Mouse (Mus musculus) neural tube, embryonic 15.5 days (tissue): ENCODE results near the gene Abi3. TPM values are rescaled to one million over a fixed set of nuclear protein-coding genes. Genes with fewer than 3 reads are reported as not detected.

Experiments
- ATAC-seq: fragments of 200-750 bp; cut with Nextera tagmentation; 2 replicates; pipeline ENCODE4 v1.8.0; 2017; ENCODE audit warnings: mild to moderate bottlenecking, moderate TSS enrichment, moderate library complexity; ENCODE audit not compliant: low FRiP score
- H3K27ac ChIP-seq: fragments of 300-500 bp; sonication (generic); replicated peaks from 2 replicates; pipeline ENCODE4 v1.5.1; 2015; ENCODE audit warnings: mild to moderate bottlenecking, inconsistent platforms
- H3K27me3 ChIP-seq: fragments of 300-500 bp; sonication (generic); replicated peaks from 2 replicates; pipeline ENCODE4 v1.6.1; 2015; ENCODE audit warnings: inconsistent platforms
- H3K36me3 ChIP-seq: fragments of 300-500 bp; sonication (generic); 2 replicates; pipeline ENCODE4 v1.6.1; 2015; ENCODE audit warnings: inconsistent platforms
- H3K4me1 ChIP-seq: fragments of 300-500 bp; sonication (generic); 2 replicates; pipeline ENCODE4 v1.6.1; 2015; ENCODE audit warnings: inconsistent platforms
- H3K4me2 ChIP-seq: fragments of 300-500 bp; sonication (generic); 2 replicates; pipeline ENCODE4 v1.6.1; 2015; ENCODE audit warnings: inconsistent platforms, mild to moderate bottlenecking, moderate library complexity
- H3K4me3 ChIP-seq: fragments of 300-500 bp; sonication (generic); replicated peaks from 2 replicates; pipeline ENCODE4 v1.5.1; 2015; ENCODE audit warnings: mild to moderate bottlenecking, inconsistent platforms
- H3K9ac ChIP-seq: fragments of 300-500 bp; sonication (generic); replicated peaks from 2 replicates; pipeline ENCODE4 v1.6.1; 2015; ENCODE audit warnings: mild to moderate bottlenecking, inconsistent platforms
- H3K9me3 ChIP-seq: fragments of 300-500 bp; sonication (generic); replicated peaks from 2 replicates; pipeline ENCODE4 v1.6.1; 2016; ENCODE audit warnings: inconsistent platforms
- WGBS: fragments of 180-500 bp; shearing (Covaris S2); methylation state at CpG from one replicate; pipeline ENCODE4 v1.1.7; 2015; ENCODE audit warnings: mixed read lengths; 5-methylcytosine and 5-hydroxymethylcytosine counted together
- polyA plus RNA-seq: library from polyadenylated mRNA; unstranded; fragments of >200 nt; fragmentation: Nextera tagmentation; extraction: Ambion mirVana; gene quantifications from 2 replicates; pipeline ENCODE4 v1.2.1, GENCODE M21; 2015

The Abi3 gene
- polyA plus RNA-seq, 1 experiment from 2014 or later = 1.6 TPM

DNA sequence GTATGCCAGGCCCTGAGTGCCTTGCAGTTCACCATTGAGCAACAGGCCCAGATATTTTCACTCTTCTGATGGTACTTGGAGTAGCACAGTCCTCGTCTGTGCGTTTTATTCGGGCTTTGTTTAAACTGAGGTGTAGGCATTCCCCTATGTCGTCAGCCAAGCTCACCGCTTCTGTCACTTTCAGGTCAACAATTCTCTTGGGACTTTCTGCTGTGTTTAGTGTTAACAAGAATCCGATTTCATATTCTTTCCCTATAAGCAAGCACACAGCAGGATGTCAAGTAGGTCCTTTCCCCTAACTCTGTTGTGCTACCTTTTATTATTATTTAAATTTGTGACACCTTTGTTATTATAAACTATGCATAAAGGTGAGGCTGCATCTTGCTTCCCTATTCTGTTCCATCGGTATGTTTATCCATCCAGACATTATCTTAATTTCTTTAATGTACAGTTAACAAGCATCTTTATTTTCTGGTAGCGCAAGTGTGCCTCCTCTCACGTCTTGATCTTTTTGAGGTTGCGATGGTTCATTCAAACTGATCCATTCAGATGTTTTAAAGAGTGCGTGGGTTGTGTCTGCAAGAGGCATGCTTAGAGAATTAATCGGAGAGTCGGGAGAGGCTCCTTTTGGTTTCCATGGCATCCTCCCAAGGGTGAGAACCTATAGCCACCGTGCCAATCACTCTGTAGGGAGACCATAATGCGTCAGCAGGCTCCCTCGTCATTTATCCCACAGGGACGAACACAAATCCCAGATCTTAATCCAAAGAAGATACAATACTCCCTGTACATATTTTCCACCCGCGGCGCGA is 15.6 kb upstream of the Abi3 start:
- 12% methylated on average over 21 of the region's 21 CpGs for WGBS

DNA sequence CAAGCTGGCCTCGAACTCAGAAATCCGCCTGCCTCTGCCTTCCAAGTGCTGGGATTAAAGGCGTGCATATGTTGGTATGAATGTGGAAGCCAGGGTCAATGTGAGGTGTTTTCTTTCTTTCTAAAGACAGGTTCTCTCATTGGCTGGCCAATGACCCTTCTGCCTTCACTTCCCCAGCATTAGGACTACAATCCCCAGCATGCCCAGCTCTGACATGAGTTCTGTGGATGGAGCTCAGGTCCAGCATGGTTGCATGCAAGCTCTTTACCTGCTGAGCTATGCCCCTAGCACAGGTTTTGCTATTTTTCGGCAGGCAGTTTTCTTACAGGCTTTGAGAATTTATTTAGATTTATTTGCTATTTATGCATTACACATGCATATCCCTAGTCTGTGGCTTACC is 15.0 kb upstream of the Abi3 start:
- ATAC-seq = no peak
- Histone ChIP-seq H3K36me3 (no peaks in the 10 kb centered on the region), H3K27me3 (peaks cover 6% of the 10 kb centered on the region; the same call in 1 of the 2 replicates), H3K9ac (no peak overlapping the region), H3K4me3 (peak overlapping the region; percentile 81; the same call in 1 of the 2 replicates), H3K4me1 (peaks cover 17% of the 10 kb centered on the region), H3K9me3 (no peaks in the 10 kb centered on the region), H3K27ac (peak overlapping the region; percentile 94), H3K4me2 (peak overlapping the region; percentile 65)
- WGBS = 84% methylated on average over 4 of the region's 4 CpGs

More for the DNA sequence above, 15.6 kb upstream of the Abi3 start:
- H3K36me3 ChIP-seq = no peaks in the 10 kb centered on the region
- H3K9me3 ChIP-seq = no peaks in the 10 kb centered on the region
- H3K4me3 ChIP-seq = peak overlapping the region; percentile 81
- no peak; the same call in 1 of the 2 replicates for ATAC-seq
- H3K4me2 ChIP-seq = peak overlapping the region; percentile 65
- H3K9ac ChIP-seq = peak overlapping the region; percentile 57
- peaks cover 17% of the 10 kb centered on the region for H3K4me1 ChIP-seq
- peak overlapping the region; percentile 94 for H3K27ac ChIP-seq
- no peaks in the 10 kb centered on the region for H3K27me3 ChIP-seq

DNA sequence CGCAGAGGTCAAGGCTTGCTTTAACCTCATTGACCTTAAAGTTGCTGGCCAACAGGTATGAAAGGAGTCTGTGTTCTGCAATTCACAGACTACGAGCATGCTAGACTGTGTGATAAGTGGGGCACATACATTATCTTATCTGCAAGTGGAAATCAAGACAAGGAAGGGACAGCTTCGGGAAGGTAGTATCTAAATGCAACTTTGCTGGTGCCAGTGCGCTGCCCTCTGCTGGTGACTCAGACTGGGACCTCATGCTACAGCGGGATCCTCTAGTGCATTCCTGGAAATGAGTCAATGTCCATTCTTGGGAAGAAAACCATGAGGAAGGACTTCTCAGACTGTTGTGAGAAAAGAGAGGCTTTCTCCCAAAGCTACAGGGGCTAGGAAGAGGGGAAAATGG is 11.4 kb upstream of the Abi3 start:
- Histone ChIP-seq H3K4me1 (peaks cover 9% of the 10 kb centered on the region), H3K27me3 (peaks cover 11% of the 10 kb centered on the region; the same call in 1 of the 2 replicates), H3K27ac (no peak overlapping the region), H3K4me3 (no peak overlapping the region), H3K4me2 (no peak overlapping the region), H3K9me3 (no peaks in the 10 kb centered on the region), H3K9ac (no peak overlapping the region), H3K36me3 (no peaks in the 10 kb centered on the region)
- 61% methylated on average over 5 of the region's 5 CpGs for WGBS
- ATAC-seq = no peak

DNA sequence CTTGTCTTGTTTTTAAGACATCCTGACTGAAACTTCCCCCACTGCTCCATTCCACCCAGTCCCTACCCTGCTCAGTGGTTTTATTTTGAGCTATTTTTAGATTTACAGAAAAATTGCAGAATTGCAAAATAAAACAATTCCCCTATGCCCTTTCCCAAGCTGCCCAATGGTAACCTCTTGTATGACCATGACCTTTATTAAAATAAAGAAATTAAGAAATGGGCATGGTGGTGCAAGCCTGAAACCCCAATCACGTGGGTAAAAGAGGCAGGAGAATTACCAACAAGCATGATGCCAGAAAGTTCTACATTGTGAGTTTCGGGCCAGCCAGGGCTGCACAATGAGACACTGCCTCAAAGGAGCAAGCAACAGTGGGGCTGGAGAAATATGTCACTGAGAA is 8.6 kb upstream of the Abi3 start:
- H3K4me3 ChIP-seq = no peak overlapping the region
- peaks cover 11% of the 10 kb centered on the region; the same call in 1 of the 2 replicates for H3K27me3 ChIP-seq
- H3K9ac ChIP-seq = no peak overlapping the region
- H3K4me1 ChIP-seq = no peaks in the 10 kb centered on the region
- no peak for ATAC-seq
- 77% methylated on average over 2 of the region's 2 CpGs for WGBS
- H3K36me3 ChIP-seq = no peaks in the 10 kb centered on the region
- H3K9me3 ChIP-seq = no peaks in the 10 kb centered on the region
- H3K4me2 ChIP-seq = no peak overlapping the region
- no peak overlapping the region for H3K27ac ChIP-seq

DNA sequence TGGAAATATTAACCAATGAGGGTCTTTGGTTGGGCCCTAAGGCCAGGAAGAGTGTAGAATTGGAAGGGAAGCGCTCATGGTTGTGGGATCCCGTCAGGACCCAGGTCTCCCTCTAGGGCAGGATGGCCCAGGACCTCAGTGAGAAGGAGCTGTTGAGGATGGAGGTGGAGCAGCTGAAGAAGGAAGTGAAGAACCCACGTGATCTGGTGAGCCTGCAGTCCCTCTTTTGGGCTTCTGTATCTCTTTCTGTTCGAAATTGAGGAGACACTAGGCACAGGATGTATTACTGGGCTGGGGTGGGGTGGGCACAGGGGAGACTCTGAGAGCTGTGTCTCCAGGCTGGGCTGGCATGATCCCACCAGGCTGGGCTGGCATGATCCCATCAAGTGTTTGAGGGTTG is 2.7 kb upstream of the Abi3 start:
- no peaks in the 10 kb centered on the region for H3K36me3 ChIP-seq
- H3K4me3 ChIP-seq = no peak overlapping the region
- H3K4me2 ChIP-seq = no peak overlapping the region
- ATAC-seq = no peak
- no peaks in the 10 kb centered on the region; the same call in 1 of the 2 replicates for H3K4me1 ChIP-seq
- H3K9me3 ChIP-seq = no peaks in the 10 kb centered on the region
- peaks cover 14% of the 10 kb centered on the region for H3K27me3 ChIP-seq
- no peak overlapping the region for H3K9ac ChIP-seq
- 61% methylated on average over 4 of the region's 4 CpGs for WGBS
- no peak overlapping the region for H3K27ac ChIP-seq

DNA sequence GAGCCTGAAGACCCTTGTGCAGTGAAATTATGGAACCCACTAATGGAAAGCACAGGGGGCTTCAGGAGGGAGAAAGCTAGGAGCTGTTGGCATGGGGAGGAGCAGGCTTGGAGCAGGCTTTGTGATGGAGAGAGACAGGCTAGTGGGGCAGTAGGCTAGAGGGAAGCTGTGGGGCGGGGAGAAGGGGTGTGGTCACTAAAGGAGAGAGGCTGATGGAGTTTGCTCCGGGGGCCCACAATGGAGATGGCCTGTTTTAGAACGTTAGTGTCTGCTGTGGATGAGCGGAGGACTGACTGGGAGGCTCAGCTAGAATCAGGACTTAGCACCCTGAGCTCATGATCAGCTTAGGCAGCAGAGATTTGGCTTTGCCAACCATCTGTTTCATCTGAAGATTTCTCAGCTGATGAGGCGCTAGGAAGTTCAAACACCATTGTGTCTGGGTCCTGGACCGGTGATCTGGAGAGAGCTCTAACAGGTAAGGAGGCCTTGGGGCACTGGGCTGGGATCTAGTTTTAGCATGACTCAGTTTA is 1.2 kb upstream of the Abi3 start:
- ATAC-seq = no peak
- Histone ChIP-seq H3K4me1 (no peaks in the 10 kb centered on the region; the same call in 1 of the 2 replicates), H3K9ac (no peak overlapping the region), H3K27me3 (peaks cover 19% of the 10 kb centered on the region), H3K9me3 (no peaks in the 10 kb centered on the region), H3K4me2 (no peak overlapping the region), H3K4me3 (no peak overlapping the region), H3K27ac (no peak overlapping the region), H3K36me3 (no peaks in the 10 kb centered on the region)
- 59% methylated on average over 6 of the region's 6 CpGs for WGBS

DNA sequence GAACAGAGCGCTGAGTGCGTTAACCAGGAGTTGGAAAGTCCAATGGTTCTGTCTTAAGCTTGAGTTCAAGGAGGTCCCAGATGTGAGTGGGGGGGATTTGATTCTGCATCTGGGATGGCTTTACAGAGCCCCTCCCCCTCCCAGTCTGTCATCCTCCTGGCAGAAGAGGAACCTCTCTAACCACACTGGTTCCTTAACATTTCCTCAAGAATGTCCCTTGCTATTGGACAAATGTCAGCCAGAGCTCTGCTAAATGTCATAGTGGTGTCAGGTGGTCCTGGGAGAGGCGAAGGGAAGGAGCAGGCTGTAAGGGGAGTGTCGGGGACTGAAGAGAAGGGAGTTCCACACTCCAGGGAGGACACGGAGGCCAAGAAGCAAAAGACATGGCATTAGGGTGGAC is 677 bp upstream of the Abi3 start:
- H3K27me3 ChIP-seq = peaks cover 19% of the 10 kb centered on the region

DNA sequence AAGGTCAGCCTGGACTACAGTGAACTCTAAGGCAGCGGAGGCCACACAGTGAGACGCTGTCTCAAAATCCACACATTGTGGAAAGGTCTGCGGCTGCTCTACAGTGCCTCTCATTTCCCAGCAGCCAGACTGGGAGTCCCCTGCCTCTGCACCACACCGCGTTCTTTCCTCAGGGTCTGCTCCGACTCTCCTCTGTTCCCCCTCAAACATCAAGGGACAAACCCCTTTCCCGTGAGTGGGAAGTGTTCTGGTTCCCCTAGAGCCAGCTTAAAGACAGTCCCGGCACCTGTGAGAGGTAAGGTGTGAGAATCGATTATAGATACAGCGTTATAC is 812 bp downstream of the Abi3 start:
- Histone ChIP-seq H3K27ac (no peak overlapping the region), H3K9ac (no peak overlapping the region), H3K9me3 (no peaks in the 10 kb centered on the region), H3K4me2 (no peak overlapping the region), H3K4me1 (peaks cover 5% of the 10 kb centered on the region), H3K36me3 (no peaks in the 10 kb centered on the region), H3K27me3 (peaks cover 30% of the 10 kb centered on the region), H3K4me3 (peak overlapping the region; percentile 10; the same call in 1 of the 2 replicates)
- ATAC-seq = no peak
- 59% methylated on average over 10 of the region's 10 CpGs for WGBS

More for the DNA sequence above, 677 bp upstream of the Abi3 start:
- Histone ChIP-seq H3K9me3 (no peaks in the 10 kb centered on the region), H3K4me2 (no peak overlapping the region), H3K4me3 (no peak overlapping the region), H3K9ac (no peak overlapping the region), H3K4me1 (no peaks in the 10 kb centered on the region; the same call in 1 of the 2 replicates), H3K36me3 (no peaks in the 10 kb centered on the region), H3K27ac (no peak overlapping the region)
- WGBS = 72% methylated on average over 5 of the region's 5 CpGs
- no peak for ATAC-seq

DNA sequence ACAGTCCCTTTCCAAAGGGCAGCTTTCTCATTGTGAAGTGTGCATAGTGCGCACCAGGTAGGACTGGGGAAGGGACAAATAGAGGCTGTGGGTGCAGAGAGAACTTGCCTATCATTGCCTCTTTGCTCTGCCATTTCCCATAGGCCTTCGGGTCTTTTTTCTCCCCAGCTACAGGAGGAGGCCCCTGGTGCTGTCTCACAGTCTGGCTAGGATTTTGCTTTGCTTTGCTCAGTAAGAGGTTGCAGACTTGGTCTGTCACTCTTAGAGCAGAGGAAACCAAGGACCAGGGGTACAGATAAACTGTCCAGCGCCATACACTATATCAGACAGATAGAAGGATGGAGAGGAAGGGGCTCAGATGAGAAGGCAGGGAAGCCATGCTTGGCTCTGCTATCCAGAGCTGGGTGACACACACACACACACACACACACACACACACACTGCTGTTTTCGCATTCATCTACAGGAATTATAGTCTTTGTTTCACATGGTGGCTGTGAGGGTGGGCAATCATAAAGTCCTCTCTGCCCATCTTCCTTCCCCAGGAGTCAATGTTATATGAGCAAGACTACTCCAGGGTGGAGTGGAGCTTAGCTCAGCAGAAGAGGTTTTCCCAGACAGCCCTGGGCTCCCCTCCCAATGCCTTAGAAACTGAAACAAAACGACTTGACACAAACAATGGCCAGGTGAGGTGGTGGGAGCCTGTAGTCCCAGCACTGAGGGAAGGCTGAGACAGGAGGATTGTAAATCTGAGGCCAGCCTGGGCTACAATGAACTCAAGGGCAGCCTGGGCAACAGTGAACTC is 1.4 kb downstream of the Abi3 start:
- ATAC-seq = no peak
- Histone ChIP-seq H3K27me3 (peaks cover 36% of the 10 kb centered on the region), H3K9ac (no peak overlapping the region), H3K9me3 (no peaks in the 10 kb centered on the region), H3K27ac (no peak overlapping the region), H3K4me2 (no peak overlapping the region), H3K4me3 (0 out of 2 replicates have a peak overlapping the region, but pooled peaks have one; percentile 10), H3K36me3 (no peaks in the 10 kb centered on the region), H3K4me1 (peaks cover 10% of the 10 kb centered on the region)
- WGBS = 80% methylated on average over 5 of the region's 5 CpGs

DNA sequence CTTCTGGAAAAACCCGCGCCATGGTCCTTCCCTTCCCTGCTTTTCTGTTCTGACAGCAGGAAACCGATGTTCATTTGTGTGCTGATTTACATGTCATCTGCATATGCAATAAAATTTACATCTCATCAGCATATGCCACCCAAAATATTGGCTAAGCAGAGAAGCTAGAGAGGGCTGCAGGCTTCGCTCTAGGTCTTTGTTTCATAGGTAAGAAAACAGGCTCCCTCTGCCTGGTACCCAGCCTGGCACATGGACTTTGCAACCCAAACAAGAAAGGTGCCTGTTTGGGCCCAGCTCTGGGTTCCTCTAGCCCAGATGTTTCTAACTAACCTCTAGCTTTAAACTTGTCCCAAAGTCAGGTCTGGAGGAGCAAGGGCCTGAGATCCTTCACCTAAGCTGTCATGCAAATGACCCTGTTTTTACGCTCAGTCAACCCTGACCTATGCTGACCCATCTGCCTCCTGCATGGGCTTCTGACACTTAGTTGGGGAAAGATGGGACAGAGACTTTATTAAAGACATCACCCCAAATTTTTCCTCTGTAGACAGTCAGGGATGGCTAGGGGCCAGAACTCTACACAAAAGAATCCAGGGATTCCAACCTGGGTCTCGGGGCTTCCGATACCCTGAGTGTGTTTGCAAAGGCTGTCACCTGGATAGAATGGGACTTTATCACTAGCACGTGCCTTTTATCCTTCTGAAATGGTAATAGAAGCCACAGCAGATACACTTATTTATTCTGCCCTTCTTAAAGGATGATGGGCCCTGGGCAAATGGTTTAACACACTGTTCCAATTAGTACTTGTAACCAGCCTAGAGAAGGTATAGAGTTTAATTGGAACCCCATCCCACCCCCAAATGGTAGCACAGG is 3.0 kb downstream of the Abi3 start:
- peaks cover 12% of the 10 kb centered on the region for H3K4me1 ChIP-seq
- H3K4me3 ChIP-seq = no peak overlapping the region
- H3K4me2 ChIP-seq = no peak overlapping the region
- WGBS = 68% methylated on average over 8 of the region's 8 CpGs
- H3K27ac ChIP-seq = no peak overlapping the region
- H3K27me3 ChIP-seq = peaks cover 50% of the 10 kb centered on the region
- ATAC-seq = no peak
- H3K9ac ChIP-seq = no peak overlapping the region
- H3K9me3 ChIP-seq = no peaks in the 10 kb centered on the region
- no peaks in the 10 kb centered on the region for H3K36me3 ChIP-seq

DNA sequence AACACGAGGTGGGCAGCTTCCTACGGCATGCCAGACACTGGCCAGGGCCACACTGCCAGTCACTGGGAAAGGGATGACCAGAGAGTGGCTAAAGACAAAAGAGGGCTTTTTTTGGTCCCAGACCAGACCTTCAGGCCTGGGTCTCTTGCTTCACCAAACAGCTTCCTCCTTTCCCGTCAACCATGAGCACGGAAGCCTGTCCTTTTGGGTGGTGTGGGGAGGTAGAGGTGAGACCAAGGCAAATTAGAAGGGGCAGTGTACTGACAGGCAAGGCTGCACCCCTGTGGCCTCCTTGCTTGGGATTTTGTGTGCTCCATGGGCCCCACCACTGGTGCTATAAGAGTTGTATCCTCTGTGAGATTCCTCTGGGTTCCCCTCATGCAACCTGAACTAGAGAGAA is 3.7 kb downstream of the Abi3 start:
- Histone ChIP-seq H3K4me1 (peaks cover 19% of the 10 kb centered on the region), H3K4me3 (no peak overlapping the region), H3K4me2 (no peak overlapping the region), H3K27ac (no peak overlapping the region), H3K9me3 (no peaks in the 10 kb centered on the region), H3K27me3 (peaks cover 55% of the 10 kb centered on the region), H3K9ac (no peak overlapping the region), H3K36me3 (no peaks in the 10 kb centered on the region)
- WGBS = 82% methylated on average over 4 of the region's 4 CpGs
- no peak for ATAC-seq
